Mouse (Mus musculus): ENCODE measurements around the gene Ryr1. TPM values are rescaled to one million over a fixed set of nuclear protein-coding genes. Genes with fewer than 3 reads are reported as not detected.

The Ryr1 gene
- total and polyA plus RNA-seq, 2 experiments from 2014 or later: 0.04 to 0.15 TPM

- 72% methylated on average over 1 of the region's 1 CpGs for WGBS
- H3K27me3 ChIP-seq (ENCODE audit: control insufficient read depth, insufficient read depth, low read length): no peaks in the 10 kb centered on the region
- H3K9ac ChIP-seq (replicated peaks; ENCODE audit: low read depth, low read length): no peak overlapping the region
- H3K27ac ChIP-seq (ENCODE audit: low read depth): peak overlapping the region; percentile 89
- H3K4me3 ChIP-seq (ENCODE audit: low read depth, low read length): no peak overlapping the region
- H3K36me3 ChIP-seq (replicated peaks; ENCODE audit: control insufficient read depth, insufficient read depth, low read length): no peaks in the 10 kb centered on the region
- no peaks in the 10 kb centered on the region for H3K9me3 ChIP-seq (replicated peaks; ENCODE audit: control insufficient read depth, low read length)
- no peak overlapping the region for H3K4me2 ChIP-seq (ENCODE audit: low read depth, low read length)
- ATAC-seq (ENCODE audit: insufficient read depth, low read depth) (no peak), DNase-seq (ENCODE audit: low spot score) (no peak)
- no peak for TF ChIP-seq EP300 (IDR thresholded peaks at IDR 0.05; ENCODE audit: low read depth)
- no peak for TF ChIP-seq CTCF (IDR thresholded peaks at IDR 0.05; ENCODE audit: low read depth)
- peaks cover 81% of the 10 kb centered on the region for H3K4me1 ChIP-seq (ENCODE audit: control insufficient read depth, insufficient read depth)
These were observed 168.7 kb downstream of the Ryr1 start for GRCm38 (mm10) chr7:28956270-28956669.

- TF ChIP-seq EP300 (IDR thresholded peaks at IDR 0.05; ENCODE audit: low read depth): no peak
- TF ChIP-seq CTCF (IDR thresholded peaks at IDR 0.05; ENCODE audit: low read depth): no peak
- ATAC-seq (ENCODE audit: insufficient read depth, low read depth): 0 out of 2 replicates have a peak, but pooled peaks have one; percentile 10
- H3K27me3 ChIP-seq (ENCODE audit: control insufficient read depth, insufficient read depth, low read length): no peaks in the 10 kb centered on the region
- no peak overlapping the region for H3K4me3 ChIP-seq (ENCODE audit: low read depth, low read length)
- peaks cover 3% of the 10 kb centered on the region; the same call in 1 of the 2 replicates for H3K36me3 ChIP-seq (replicated peaks; ENCODE audit: control insufficient read depth, insufficient read depth, low read length)
- no peak overlapping the region for H3K4me2 ChIP-seq (ENCODE audit: low read depth, low read length)
- no peak overlapping the region for H3K9ac ChIP-seq (replicated peaks; ENCODE audit: low read depth, low read length)
- no peak for DNase-seq (ENCODE audit: low spot score)
- WGBS: 14% methylated on average over 5 of the region's 5 CpGs
- no peaks in the 10 kb centered on the region for H3K9me3 ChIP-seq (replicated peaks; ENCODE audit: control insufficient read depth, low read length)
- peak overlapping the region; percentile 89 for H3K27ac ChIP-seq (ENCODE audit: low read depth)
- H3K4me1 ChIP-seq (ENCODE audit: control insufficient read depth, insufficient read depth): peaks cover 89% of the 10 kb centered on the region
These were observed 169.6 kb downstream of the Ryr1 start for GRCm38 (mm10) chr7:28955295-28955897.

GRCm38 (mm10) chr7:28954773-28955172 lies 170.2 kb downstream of the Ryr1 start:
- no peak overlapping the region for H3K9ac ChIP-seq (replicated peaks; ENCODE audit: low read depth, low read length)
- peaks cover 8% of the 10 kb centered on the region; the same call in 1 of the 2 replicates for H3K36me3 ChIP-seq (replicated peaks; ENCODE audit: control insufficient read depth, insufficient read depth, low read length)
- H3K27me3 ChIP-seq (ENCODE audit: control insufficient read depth, insufficient read depth, low read length): no peaks in the 10 kb centered on the region
- H3K27ac ChIP-seq (ENCODE audit: low read depth): peak overlapping the region; percentile 89
- 70% methylated on average over 4 of the region's 4 CpGs for WGBS
- TF ChIP-seq CTCF (IDR thresholded peaks at IDR 0.05; ENCODE audit: low read depth): no peak
- TF ChIP-seq EP300 (IDR thresholded peaks at IDR 0.05; ENCODE audit: low read depth): no peak
- H3K4me3 ChIP-seq (ENCODE audit: low read depth, low read length): no peak overlapping the region
- DNase-seq (ENCODE audit: low spot score): no peak
- no peak overlapping the region for H3K4me2 ChIP-seq (ENCODE audit: low read depth, low read length)
- ATAC-seq (ENCODE audit: insufficient read depth, low read depth): no peak
- no peaks in the 10 kb centered on the region for H3K9me3 ChIP-seq (replicated peaks; ENCODE audit: control insufficient read depth, low read length)
- peaks cover 89% of the 10 kb centered on the region for H3K4me1 ChIP-seq (ENCODE audit: control insufficient read depth, insufficient read depth)

GRCm38 (mm10) chr7:28953476-28954376 lies 171.3 kb downstream of the Ryr1 start:
- Histone ChIP-seq H3K27me3 (ENCODE audit: control insufficient read depth, insufficient read depth, low read length) (no peaks in the 10 kb centered on the region), H3K27ac (ENCODE audit: low read depth) (peak overlapping the region; percentile 72), H3K36me3 (replicated peaks; ENCODE audit: control insufficient read depth, insufficient read depth, low read length) (peaks cover 16% of the 10 kb centered on the region), H3K9me3 (replicated peaks; ENCODE audit: control insufficient read depth, low read length) (no peaks in the 10 kb centered on the region), H3K4me2 (ENCODE audit: low read depth, low read length) (peak overlapping the region; percentile 30; the same call in 1 of the 2 replicates), H3K4me3 (ENCODE audit: low read depth, low read length) (no peak overlapping the region), H3K4me1 (ENCODE audit: control insufficient read depth, insufficient read depth) (peaks cover 90% of the 10 kb centered on the region), H3K9ac (replicated peaks; ENCODE audit: low read depth, low read length) (no peak overlapping the region)
- no peak for DNase-seq (ENCODE audit: low spot score)
- ATAC-seq (ENCODE audit: insufficient read depth, low read depth): no peak
- TF ChIP-seq CTCF (IDR thresholded peaks at IDR 0.05; ENCODE audit: low read depth): no peak
- TF ChIP-seq EP300 (IDR thresholded peaks at IDR 0.05; ENCODE audit: low read depth): no peak
- 4% methylated on average over 2 of the region's 2 CpGs for WGBS

MicroRNAs within 50 kb of the gene (microRNA counts, 519-probe panel; counts per million panel counts)
- microRNA mmu-miR-1963: not detected

Small RNAs within 50 kb of the gene (microRNA-seq; reads per million reads assigned to microRNA genes)
- gene Gm44408 (not detected), gene Mir1963 (not detected)

Other genes with a start within 250 kb of the Ryr1 start
- not detected in 2 replicates for gene Capn12, start 243.8 kb downstream of the Ryr1 start, total RNA-seq (2014; rRNA removed; ENCODE audit: low replicate concordance)
- 0.26 TPM in 2 replicates for gene Capn12, start 243.8 kb downstream of the Ryr1 start, polyA plus RNA-seq (2015; fragmentation: Nextera tagmentation; extraction: Ambion mirVana)
- gene Actn4, start 162.8 kb downstream of the Ryr1 start, total RNA-seq (2014; rRNA removed; ENCODE audit: low replicate concordance): 120 and 139 TPM in 2 replicates
- 135 and 171 TPM in 2 replicates for gene Actn4, start 162.8 kb downstream of the Ryr1 start, polyA plus RNA-seq (2015; fragmentation: Nextera tagmentation; extraction: Ambion mirVana)
- gene Eif3k, start 143.3 kb downstream of the Ryr1 start, total RNA-seq (2014; rRNA removed; ENCODE audit: low replicate concordance): 366 and 476 TPM in 2 replicates
- 261 and 264 TPM in 2 replicates for gene Eif3k, start 143.3 kb downstream of the Ryr1 start, polyA plus RNA-seq (2015; fragmentation: Nextera tagmentation; extraction: Ambion mirVana)
- gene Map4k1, start 143.1 kb downstream of the Ryr1 start, total RNA-seq (2014; rRNA removed; ENCODE audit: low replicate concordance): 0.15 TPM in 1 of 2 replicates, not detected in the other
- 1.4 and 1.8 TPM in 2 replicates for gene Map4k1, start 143.1 kb downstream of the Ryr1 start, polyA plus RNA-seq (2015; fragmentation: Nextera tagmentation; extraction: Ambion mirVana)
- 0.19 and 1.9 TPM in 2 replicates for gene Rasgrp4, start 9.7 kb upstream of the Ryr1 start, total RNA-seq (2014; rRNA removed; ENCODE audit: low replicate concordance)
- 0.18 and 0.79 TPM in 2 replicates for gene Rasgrp4, start 9.7 kb upstream of the Ryr1 start, polyA plus RNA-seq (2015; fragmentation: Nextera tagmentation; extraction: Ambion mirVana)
- gene Fam98c, start 31.1 kb upstream of the Ryr1 start, total RNA-seq (2014; rRNA removed; ENCODE audit: low replicate concordance): 24.5 and 28.1 TPM in 2 replicates
- 23.1 and 23.2 TPM in 2 replicates for gene Fam98c, start 31.1 kb upstream of the Ryr1 start, polyA plus RNA-seq (2015; fragmentation: Nextera tagmentation; extraction: Ambion mirVana)
- 0.23 TPM in 1 of 2 replicates, not detected in the other for gene Ggn, start 45.0 kb upstream of the Ryr1 start, total RNA-seq (2014; rRNA removed; ENCODE audit: low replicate concordance)
- 0.14 and 0.26 TPM in 2 replicates for gene Ggn, start 45.0 kb upstream of the Ryr1 start, polyA plus RNA-seq (2015; fragmentation: Nextera tagmentation; extraction: Ambion mirVana)
- 2.7 and 4.7 TPM in 2 replicates for gene Spred3, start 45.2 kb upstream of the Ryr1 start, total RNA-seq (2014; rRNA removed; ENCODE audit: low replicate concordance)
- 0.80 and 1.00 TPM in 2 replicates for gene Spred3, start 45.2 kb upstream of the Ryr1 start, polyA plus RNA-seq (2015; fragmentation: Nextera tagmentation; extraction: Ambion mirVana)
- gene Psmd8, start 55.5 kb upstream of the Ryr1 start, total RNA-seq (2014; rRNA removed; ENCODE audit: low replicate concordance): 296 and 383 TPM in 2 replicates
- 250 and 255 TPM in 2 replicates for gene Psmd8, start 55.5 kb upstream of the Ryr1 start, polyA plus RNA-seq (2015; fragmentation: Nextera tagmentation; extraction: Ambion mirVana)
- 1.2 TPM in 1 of 2 replicates, not detected in the other for gene Catsperg1, start 88.9 kb upstream of the Ryr1 start, total RNA-seq (2014; rRNA removed; ENCODE audit: low replicate concordance)
- 0.14 TPM in 2 replicates for gene Catsperg1, start 88.9 kb upstream of the Ryr1 start, polyA plus RNA-seq (2015; fragmentation: Nextera tagmentation; extraction: Ambion mirVana)
- 6.3 and 27.4 TPM in 2 replicates for gene Kcnk6, start 107.3 kb upstream of the Ryr1 start, total RNA-seq (2014; rRNA removed; ENCODE audit: low replicate concordance)
- gene Kcnk6, start 107.3 kb upstream of the Ryr1 start, polyA plus RNA-seq (2015; fragmentation: Nextera tagmentation; extraction: Ambion mirVana): 0.88 and 0.96 TPM in 2 replicates
- gene Yif1b, start 113.2 kb upstream of the Ryr1 start, total RNA-seq (2014; rRNA removed; ENCODE audit: low replicate concordance): 174 and 194 TPM in 2 replicates
- gene Yif1b, start 113.2 kb upstream of the Ryr1 start, polyA plus RNA-seq (2015; fragmentation: Nextera tagmentation; extraction: Ambion mirVana): 121 and 125 TPM in 2 replicates
- 0.42 and 1.5 TPM in 2 replicates for gene 2200002D01Rik, start 123.3 kb upstream of the Ryr1 start, total RNA-seq (2014; rRNA removed; ENCODE audit: low replicate concordance)
- 11.8 and 14.0 TPM in 2 replicates for gene 2200002D01Rik, start 123.3 kb upstream of the Ryr1 start, polyA plus RNA-seq (2015; fragmentation: Nextera tagmentation; extraction: Ambion mirVana)
- gene Spint2, start 156.7 kb upstream of the Ryr1 start, total RNA-seq (2014; rRNA removed; ENCODE audit: low replicate concordance): 30.1 and 46.6 TPM in 2 replicates
- 81.6 and 83.2 TPM in 2 replicates for gene Spint2, start 156.7 kb upstream of the Ryr1 start, polyA plus RNA-seq (2015; fragmentation: Nextera tagmentation; extraction: Ambion mirVana)
- gene Ppp1r14a, start 164.1 kb upstream of the Ryr1 start, total RNA-seq (2014; rRNA removed; ENCODE audit: low replicate concordance): 7.8 and 61.8 TPM in 2 replicates
- 17.9 and 18.0 TPM in 2 replicates for gene Ppp1r14a, start 164.1 kb upstream of the Ryr1 start, polyA plus RNA-seq (2015; fragmentation: Nextera tagmentation; extraction: Ambion mirVana)
- gene Dpf1, start 178.8 kb upstream of the Ryr1 start, total RNA-seq (2014; rRNA removed; ENCODE audit: low replicate concordance): not detected in 2 replicates
- 0.41 and 0.61 TPM in 2 replicates for gene Dpf1, start 178.8 kb upstream of the Ryr1 start, polyA plus RNA-seq (2015; fragmentation: Nextera tagmentation; extraction: Ambion mirVana)